Mouse (Mus musculus) MEL (cell line): ENCODE measurements around the gene Ttk. TPM values are rescaled to one million over a fixed set of nuclear protein-coding genes. Genes with fewer than 3 reads are reported as not detected.

Experiments used
- DNase-seq: peaks from one replicate; pipeline ENCODE4 v3.0.0; 2011; ENCODE audit warnings: low read depth, low spot score
- H3K27ac ChIP-seq: 2 replicates; pipeline ENCODE4 v1.5.1; 2012; ENCODE audit warnings: low read depth, mild to moderate bottlenecking, control low read depth, low read length, moderate library complexity; ENCODE audit not compliant: control insufficient read depth
- H3K27me3 ChIP-seq, 2 experiments: fragments of 150-350 bp in 1 of 2; sonication (generic) in 1 of 2; 2 replicates each; pipeline ENCODE4 v1.6.1; 2012; ENCODE audit warnings: low read length in 2 of 2, mild to moderate bottlenecking in 2 of 2, improper control_type of control experiment in 1 of 2, moderate library complexity in 1 of 2; ENCODE audit not compliant: insufficient read depth in 2 of 2, control insufficient read depth in 1 of 2
- H3K36me3 ChIP-seq, 2 experiments: 2 replicates each; pipeline ENCODE4 v1.6.1; 2012 to 2014; ENCODE audit warnings: low read length in 2 of 2, improper control_type of control experiment in 1 of 2, inconsistent platforms in 1 of 2, mild to moderate bottlenecking in 1 of 2; ENCODE audit not compliant: insufficient read depth in 2 of 2, control insufficient read depth in 1 of 2
- H3K4me1 ChIP-seq, 2 experiments: fragments of 150-350 bp in 1 of 2; sonication (generic) in 1 of 2; 2 replicates each; pipeline ENCODE4 v1.6.1; 2012; ENCODE audit warnings: low read length in 2 of 2, improper control_type of control experiment in 1 of 2, mild to moderate bottlenecking in 1 of 2; ENCODE audit not compliant: insufficient read depth in 2 of 2, control insufficient read depth in 1 of 2
- H3K4me3 ChIP-seq, 2 experiments: fragments of 150-350 bp in 1 of 2; sonication (generic) in 1 of 2; 2 replicates each; pipeline ENCODE4 v1.5.1; 2012; ENCODE audit warnings: low read depth in 2 of 2, low read length in 2 of 2, mild to moderate bottlenecking in 2 of 2, moderate library complexity in 2 of 2, control low read depth in 1 of 2, improper control_type of control experiment in 1 of 2; ENCODE audit not compliant: control insufficient read depth in 1 of 2, insufficient read depth in 1 of 2
- H3K79me2 ChIP-seq: 2 replicates; pipeline ENCODE4 v1.6.1; 2012; ENCODE audit warnings: mild to moderate bottlenecking, low read length, moderate library complexity; ENCODE audit not compliant: control insufficient read depth, poor library complexity, insufficient read depth
- H3K9ac ChIP-seq: 2 replicates; pipeline ENCODE4 v1.6.1; 2012; ENCODE audit warnings: low read depth, mild to moderate bottlenecking, control low read depth, low read length, moderate library complexity; ENCODE audit not compliant: control insufficient read depth, poor library complexity, severe bottlenecking
- H3K9me3 ChIP-seq: fragments of 150-350 bp; sonication (generic); replicated peaks from 2 replicates; pipeline ENCODE4 v1.6.1; 2012; ENCODE audit warnings: mild to moderate bottlenecking, low read length, improper control_type of control experiment, moderate library complexity; ENCODE audit not compliant: insufficient read depth
- CTCF ChIP-seq, 3 experiments: IDR thresholded peaks in 2 of 3; conservative IDR thresholded peaks in 1 of 3; 2 replicates each; pipeline ENCODE4 v1.5.1; 2011 to 2012; ENCODE audit warnings: low read length in 3 of 3, low read depth in 2 of 3, mild to moderate bottlenecking in 2 of 3, improper control_type of control experiment in 1 of 3, inconsistent platforms in 1 of 3, mixed read lengths in 1 of 3, moderate library complexity in 1 of 3; ENCODE audit not compliant: control insufficient read depth in 1 of 3, insufficient read depth in 1 of 3, poor library complexity in 1 of 3, severe bottlenecking in 1 of 3
- ELF1 ChIP-seq: IDR thresholded peaks from 2 replicates; pipeline ENCODE4 v1.6.1; 2014; ENCODE audit warnings: low read depth, mild to moderate bottlenecking, inconsistent platforms, low read length, improper control_type of control experiment, moderate library complexity
- ETS1 ChIP-seq: IDR thresholded peaks from 2 replicates; pipeline ENCODE4 v1.6.1; 2012; ENCODE audit warnings: low read depth, mild to moderate bottlenecking, inconsistent platforms, low read length, improper control_type of control experiment, moderate library complexity
- GATA1 ChIP-seq: IDR thresholded peaks from 2 replicates; pipeline ENCODE4 v1.6.1; 2011; ENCODE audit warnings: low read depth, low read length, improper control_type of control experiment
- JUND ChIP-seq: IDR thresholded peaks from 2 replicates; pipeline ENCODE4 v1.6.1; 2011; ENCODE audit warnings: low read depth, mild to moderate bottlenecking, improper control_type of control experiment, low read length
- MAFK ChIP-seq: IDR thresholded peaks from 2 replicates; pipeline ENCODE4 v1.6.1; 2011; ENCODE audit warnings: low read depth, mild to moderate bottlenecking, low read length, improper control_type of control experiment, borderline replicate concordance
- MEF2A ChIP-seq: IDR thresholded peaks from 2 replicates; pipeline ENCODE4 v1.6.1; 2014; ENCODE audit warnings: low read depth, mild to moderate bottlenecking, inconsistent platforms, low read length, improper control_type of control experiment; ENCODE audit not compliant: poor library complexity, insufficient replicate concordance, severe bottlenecking; ENCODE audit errors: extremely low read depth
- MXI1 ChIP-seq: IDR thresholded peaks from 2 replicates; pipeline ENCODE4 v1.6.1; 2011; ENCODE audit warnings: mild to moderate bottlenecking, low read depth, low read length, improper control_type of control experiment
- NELFE ChIP-seq: IDR thresholded peaks from 2 replicates; pipeline ENCODE4 v1.6.1; 2011; ENCODE audit warnings: low read depth, low read length, improper control_type of control experiment
- NRF1 ChIP-seq: IDR thresholded peaks from 2 replicates; pipeline ENCODE4 v1.6.1; 2014; ENCODE audit warnings: low read depth, mild to moderate bottlenecking, inconsistent platforms, low read length, improper control_type of control experiment, moderate library complexity; ENCODE audit not compliant: poor library complexity, insufficient read depth, severe bottlenecking
- POLR2A ChIP-seq, 2 experiments: IDR thresholded peaks; 2 replicates each; pipeline ENCODE4 v1.6.1; 2011 to 2012; ENCODE audit warnings: low read length in 2 of 2, mild to moderate bottlenecking in 2 of 2, control low read depth in 1 of 2, improper control_type of control experiment in 1 of 2, low read depth in 1 of 2, moderate library complexity in 1 of 2; ENCODE audit not compliant: control insufficient read depth in 1 of 2, insufficient read depth in 1 of 2, poor library complexity in 1 of 2
- POLR2AphosphoS5 ChIP-seq: IDR thresholded peaks from 2 replicates; pipeline ENCODE4 v1.6.1; 2012; ENCODE audit warnings: low read depth, borderline replicate concordance, mild to moderate bottlenecking, inconsistent platforms, low read length, moderate library complexity, mixed read lengths
- SMC3 ChIP-seq: IDR thresholded peaks from 2 replicates; pipeline ENCODE4 v1.6.1; 2011; ENCODE audit warnings: low read depth, low read length, improper control_type of control experiment
- USF1 ChIP-seq: IDR thresholded peaks from 2 replicates; pipeline ENCODE4 v1.6.1; 2014; ENCODE audit warnings: low read depth, mild to moderate bottlenecking, inconsistent platforms, low read length, improper control_type of control experiment, moderate library complexity
- USF2 ChIP-seq, 2 experiments: IDR thresholded peaks; 2 replicates each; pipeline ENCODE4 v1.6.1; 2011 to 2012; ENCODE audit warnings: improper control_type of control experiment in 2 of 2, low read length in 2 of 2, borderline replicate concordance in 1 of 2, inconsistent platforms in 1 of 2, low read depth in 1 of 2, mild to moderate bottlenecking in 1 of 2; ENCODE audit not compliant: insufficient read depth in 1 of 2
- ZC3H11A ChIP-seq: IDR thresholded peaks from 2 replicates; pipeline ENCODE4 v1.6.1; 2012; ENCODE audit warnings: low read depth, mild to moderate bottlenecking, inconsistent platforms, low read length, improper control_type of control experiment
- ZKSCAN1 ChIP-seq: IDR thresholded peaks from 2 replicates; pipeline ENCODE4 v1.6.1; 2012; ENCODE audit warnings: low read depth, mild to moderate bottlenecking, inconsistent platforms, low read length, improper control_type of control experiment, moderate library complexity
- ZMIZ1 ChIP-seq: IDR thresholded peaks from 2 replicates; pipeline ENCODE4 v1.6.1; 2012; ENCODE audit warnings: low read depth, mild to moderate bottlenecking, inconsistent platforms, low read length, improper control_type of control experiment, moderate library complexity
- ZNF384 ChIP-seq: IDR thresholded peaks from 2 replicates; pipeline ENCODE4 v1.6.1; 2012; ENCODE audit warnings: low read depth, mild to moderate bottlenecking, inconsistent platforms, low read length, improper control_type of control experiment
- polyA plus RNA-seq, 2 experiments: library from polyadenylated mRNA; stranded (reverse) in 1 of 2; unstranded in 1 of 2; fragments of >175 nt in 1 of 2; fragments of >200 nt in 1 of 2; gene quantifications; 2 replicates each; pipeline versions ENCODE4 v1.2.1 to v1.2.4; 2012; ENCODE audit warnings: low replicate concordance in 2 of 2, low read depth in 1 of 2; ENCODE audit not compliant: insufficient read length in 2 of 2, insufficient read depth in 1 of 2, missing spikeins in 1 of 2
- total RNA-seq: library from RNA; depleted of rRNA; stranded (reverse); fragments of 300-350 nt; gene quantifications from 2 replicates; pipeline ENCODE4 v1.2.3, GENCODE M21; 2012

Gene Ttk
- total and polyA plus RNA-seq, 3 experiments, result 16.0 to 18.5 TPM; not detected in 1

DNA sequence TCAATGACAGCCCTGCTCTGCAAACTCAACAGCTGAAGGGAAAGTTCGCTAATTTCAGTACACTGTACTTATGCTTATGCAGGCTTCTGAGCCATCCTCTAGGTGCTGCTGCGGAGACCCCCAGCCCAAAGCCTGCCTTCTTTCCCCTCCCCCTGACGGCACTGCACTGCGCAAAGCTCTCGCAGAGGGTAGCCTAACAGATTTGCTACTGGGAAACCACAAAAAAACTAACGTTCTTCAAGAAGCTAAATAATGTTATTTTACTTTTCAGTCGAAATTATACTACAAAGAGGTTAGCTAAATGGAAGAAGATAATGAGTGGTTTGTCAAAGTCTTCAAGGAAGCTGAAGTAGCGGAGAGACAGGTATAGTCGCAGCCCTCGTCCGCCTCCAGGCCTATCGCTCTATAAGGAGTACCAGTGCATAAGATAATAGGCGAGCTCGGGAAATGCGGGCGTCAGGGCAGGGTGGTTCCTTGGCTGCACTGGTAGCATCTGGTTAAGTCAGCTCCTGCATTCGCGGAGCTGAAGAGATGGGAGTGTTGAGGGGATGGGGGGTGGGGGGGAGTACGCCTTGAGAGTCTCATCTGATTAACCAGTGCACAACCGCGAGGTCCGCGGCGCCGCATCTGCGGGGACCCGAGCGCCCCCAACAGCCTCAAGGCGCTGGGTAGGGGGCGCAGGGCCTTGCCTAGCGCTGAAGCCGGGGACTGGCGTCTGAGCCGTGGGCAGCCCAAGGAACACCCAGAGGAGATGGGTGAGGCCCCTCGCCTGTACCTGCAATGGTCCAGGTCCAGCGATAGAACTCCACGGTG is 29.1 kb upstream of the Ttk start:
- H3K27ac ChIP-seq, result no peak overlapping the region
- no peaks in the 10 kb centered on the region; a peak in 1 of 4 replicates for H3K27me3 ChIP-seq
- no peaks in the 10 kb centered on the region for H3K36me3 ChIP-seq
- no peak for DNase-seq
- no peaks in the 10 kb centered on the region for H3K79me2 ChIP-seq
- no peaks in the 10 kb centered on the region for H3K9me3 ChIP-seq
- TF ChIP-seq ETS1 (no peak), ELF1 (no peak), NELFE (no peak), ZNF384 (no peak), ZC3H11A (no peak), USF1 (no peak), JUND (no peak), MAFK (no peak), MEF2A (no peak), MXI1 (no peak), GATA1 (no peak), NRF1 (no peak), POLR2AphosphoS5 (no peak), CTCF (IDR thresholded peaks at IDR 0.05 in 2 of 3, conservative IDR thresholded peaks at IDR 0.05 in 1 of 3; ENCODE audit: control insufficient read depth in 1 of 3, insufficient read depth in 1 of 3, low read depth in 2 of 3, low read length in 3 of 3, poor library complexity in 1 of 3, severe bottlenecking in 1 of 3) (no peak), ZMIZ1 (no peak), ZKSCAN1 (no peak), SMC3 (no peak), POLR2A (IDR thresholded peaks at IDR 0.05; ENCODE audit: control insufficient read depth in 1 of 2, insufficient read depth in 1 of 2, low read depth in 1 of 2, low read length in 2 of 2, poor library complexity in 1 of 2) (no peak)
- no peak overlapping the region for H3K4me3 ChIP-seq
- H3K9ac ChIP-seq, result no peak overlapping the region
- H3K4me1 ChIP-seq, result no peaks in the 10 kb centered on the region

DNA sequence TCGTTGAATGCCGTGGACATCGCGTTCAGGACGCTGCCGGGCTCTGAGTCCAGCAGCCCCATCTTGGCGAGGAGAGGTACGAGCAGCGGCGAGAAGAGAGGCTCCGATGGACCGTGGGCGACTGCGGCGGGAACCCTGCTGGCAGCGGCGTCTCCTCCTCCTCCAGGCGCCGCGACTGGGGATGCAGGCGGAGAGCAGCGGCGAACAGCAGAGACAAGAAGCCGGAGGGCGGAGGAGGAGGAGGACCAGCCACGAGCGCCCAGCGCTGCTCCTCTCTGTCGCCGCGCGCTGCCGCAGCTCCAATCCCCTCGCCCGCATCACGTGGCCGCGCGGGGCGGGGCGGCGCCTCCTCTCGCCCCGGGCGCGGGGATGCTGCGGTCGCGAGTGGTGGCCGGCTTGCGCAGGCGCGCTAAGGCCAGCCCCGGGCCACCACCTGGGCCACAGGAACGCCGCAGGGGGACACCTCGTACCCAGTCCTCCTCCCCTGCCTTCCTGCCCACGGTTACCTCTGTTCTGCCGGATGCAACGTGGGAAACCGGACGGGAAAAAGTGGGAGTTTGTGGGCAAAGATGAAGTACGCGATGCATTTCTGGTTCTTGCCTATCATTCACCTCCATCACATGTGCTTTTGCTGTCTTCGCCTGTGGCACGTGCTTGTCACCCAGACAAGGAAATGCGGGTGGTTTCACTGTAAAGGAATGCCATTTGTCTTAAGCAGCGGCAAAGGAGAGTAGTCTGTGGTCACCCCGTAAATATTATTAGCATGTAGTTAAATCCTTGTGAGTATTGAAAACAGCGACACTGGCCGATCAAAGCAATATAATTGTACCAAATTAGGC is 28.3 kb upstream of the Ttk start, which contains the start of gene Elovl4:
Gene Elovl4 (minus strand): TSS at position 301 of the 839 bp plus-strand sequence.
- DNase-seq, result no peak
- H3K27me3 ChIP-seq, result no peaks in the 10 kb centered on the region; a peak in 1 of 4 replicates
- no peak for TF ChIP-seq USF2 (IDR thresholded peaks at IDR 0.05; ENCODE audit: borderline replicate concordance in 1 of 2, insufficient read depth in 1 of 2, low read depth in 1 of 2, low read length in 2 of 2)
- no peak for TF ChIP-seq NRF1
- TF ChIP-seq, all 39 proteins: peak for 0
- Histone ChIP-seq H3K36me3 (no peaks in the 10 kb centered on the region), H3K4me3 (no peak within 1 kb of the TSS), H3K79me2 (no peaks in the 10 kb centered on the region), H3K4me1 (no peaks in the 10 kb centered on the region), H3K27ac (no peak within 1 kb of the TSS), H3K9me3 (no peaks in the 10 kb centered on the region), H3K9ac (no peak within 1 kb of the TSS)
